Mouse (Mus musculus): ENCODE measurements around the gene Oaz1.

The Oaz1 gene

DNA sequence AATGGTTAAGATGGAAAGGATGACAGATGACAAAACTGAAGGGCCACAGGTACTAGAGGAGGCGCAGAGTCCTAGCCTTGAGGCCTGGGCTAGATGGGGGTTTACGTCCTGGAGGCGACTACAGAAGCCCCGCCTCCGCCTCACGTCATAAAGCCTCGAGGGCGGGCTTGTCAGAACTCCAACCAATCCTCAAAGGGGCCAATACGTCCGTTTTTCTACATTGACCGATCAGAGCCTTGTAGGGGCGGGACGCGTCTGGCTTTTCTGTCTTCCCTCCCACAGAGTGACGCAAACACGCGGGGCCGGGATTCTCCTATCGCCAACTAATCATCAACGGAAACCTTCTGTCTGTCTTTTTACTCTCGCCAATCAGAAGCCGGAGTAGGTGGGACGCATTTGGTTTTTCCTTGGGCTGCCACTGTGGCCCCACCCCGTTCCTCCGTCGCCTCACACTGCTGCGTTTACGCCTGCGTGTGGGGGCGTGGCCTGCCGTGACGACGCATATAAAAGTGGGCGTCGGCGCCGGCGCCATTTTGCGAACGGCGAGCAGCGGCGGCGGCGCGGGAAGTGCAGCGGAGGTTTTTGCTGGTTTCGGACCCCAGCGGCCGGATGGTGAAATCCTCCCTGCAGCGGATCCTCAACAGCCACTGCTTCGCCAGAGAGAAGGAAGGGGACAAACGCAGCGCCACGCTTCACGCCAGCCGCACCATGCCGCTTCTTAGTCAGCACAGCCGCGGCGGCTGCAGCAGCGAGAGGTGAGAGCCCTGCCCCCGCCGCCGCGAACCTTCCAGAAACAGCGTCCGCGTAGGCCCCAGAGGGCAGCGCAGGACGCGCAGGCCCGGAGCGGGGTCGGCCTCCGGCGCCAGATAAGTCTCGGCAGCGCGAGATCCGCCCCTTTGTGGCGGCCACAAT, at the start of gene Oaz1:
Gene Oaz1, plus strand, starts transcription at position 506 of the 912 bp plus-strand sequence.
- peak; percentile 47; the same call in 1 of the 2 replicates for TF ChIP-seq GATA4 (IDR thresholded peaks at IDR 0.05; ENCODE audit: insufficient replicate concordance, low read length)

DNA sequence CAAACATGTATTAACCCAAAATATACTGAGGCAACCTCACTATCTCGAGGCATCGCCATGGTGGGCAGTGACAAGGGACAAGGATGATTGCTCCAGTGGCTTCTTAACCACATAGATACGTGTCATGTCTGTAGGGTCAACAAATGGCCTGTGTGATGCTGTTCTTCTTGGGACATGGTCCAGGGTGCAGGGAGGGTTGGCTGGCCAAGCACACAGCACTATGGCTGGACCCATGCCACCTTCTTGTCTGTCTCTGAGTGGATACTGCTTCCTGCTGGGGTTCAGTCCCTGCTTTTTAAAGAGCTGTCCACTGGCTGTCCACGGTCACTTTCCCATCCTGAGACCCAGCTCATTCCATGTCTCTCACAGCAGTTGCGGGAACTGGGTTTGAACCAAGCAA, 49.3 kb upstream of the Oaz1 start:
- TF ChIP-seq GATA4 (IDR thresholded peaks at IDR 0.05; ENCODE audit: insufficient replicate concordance, low read length) = no peak

DNA sequence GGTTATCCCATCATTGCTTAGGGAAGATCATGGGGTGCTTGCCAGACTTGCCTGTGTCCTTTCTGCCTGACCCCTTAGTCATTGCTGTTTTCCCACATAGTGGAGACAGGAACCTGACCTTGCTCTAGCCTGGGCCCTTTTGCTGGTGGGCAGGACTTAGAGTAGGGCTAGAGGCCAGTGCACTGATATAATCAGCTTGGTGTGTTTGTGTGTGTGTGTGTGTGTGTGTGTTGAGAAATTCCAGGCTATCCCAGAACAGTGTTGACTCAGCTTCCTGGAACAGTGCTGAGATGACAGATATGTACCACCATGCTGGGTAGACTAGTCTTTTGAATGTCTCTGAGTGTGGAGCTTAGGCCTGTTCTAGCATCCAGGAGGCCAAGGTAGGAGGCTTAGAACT, 46.9 kb upstream of the Oaz1 start:
- TF ChIP-seq GATA4 (IDR thresholded peaks at IDR 0.05; ENCODE audit: insufficient replicate concordance, low read length) = peak; percentile 47; the same call in 1 of the 2 replicates

DNA sequence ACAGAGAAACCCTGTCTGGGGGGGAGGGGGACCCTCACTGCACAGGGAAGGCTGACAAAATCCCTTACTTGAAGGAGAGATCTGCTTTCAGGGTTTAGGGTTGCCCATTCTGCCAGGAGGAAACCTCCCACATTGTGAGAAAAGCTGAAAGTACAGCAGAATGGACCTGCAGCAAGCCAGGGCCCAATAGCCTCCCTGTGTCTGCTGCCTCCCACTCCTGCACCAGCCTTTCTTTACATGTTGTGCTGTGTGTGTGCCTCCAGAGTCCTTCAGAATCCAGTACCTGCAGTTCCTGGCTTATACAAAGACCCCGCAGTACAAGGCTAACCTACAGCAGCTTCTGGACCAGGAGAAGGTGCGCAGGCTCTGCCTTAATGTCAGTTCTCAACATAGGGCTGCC, 42.2 kb upstream of the Oaz1 start:
- TF ChIP-seq GATA4 (IDR thresholded peaks at IDR 0.05; ENCODE audit: insufficient replicate concordance, low read length) = no peak

DNA sequence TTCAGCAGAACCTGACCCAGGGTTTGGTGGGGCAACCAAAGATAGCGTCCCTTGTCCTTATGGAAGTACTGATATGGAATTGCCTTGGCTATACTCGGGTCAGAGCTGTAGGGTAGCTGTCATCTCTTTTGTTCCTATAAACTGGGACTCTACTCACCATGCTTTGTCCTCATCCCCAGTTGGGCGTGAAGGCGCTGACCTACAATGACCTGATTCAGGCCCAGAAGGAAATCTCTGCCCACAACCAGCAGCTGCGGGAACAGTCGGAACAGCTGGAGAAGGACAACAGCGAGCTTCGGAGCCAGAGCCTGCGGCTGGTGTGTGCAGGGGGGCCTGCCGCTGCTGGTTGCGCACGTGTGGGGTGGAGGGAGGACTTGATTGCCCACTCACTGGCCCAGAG, 41.6 kb upstream of the Oaz1 start:
- no peak for TF ChIP-seq GATA4 (IDR thresholded peaks at IDR 0.05; ENCODE audit: insufficient replicate concordance, low read length)

DNA sequence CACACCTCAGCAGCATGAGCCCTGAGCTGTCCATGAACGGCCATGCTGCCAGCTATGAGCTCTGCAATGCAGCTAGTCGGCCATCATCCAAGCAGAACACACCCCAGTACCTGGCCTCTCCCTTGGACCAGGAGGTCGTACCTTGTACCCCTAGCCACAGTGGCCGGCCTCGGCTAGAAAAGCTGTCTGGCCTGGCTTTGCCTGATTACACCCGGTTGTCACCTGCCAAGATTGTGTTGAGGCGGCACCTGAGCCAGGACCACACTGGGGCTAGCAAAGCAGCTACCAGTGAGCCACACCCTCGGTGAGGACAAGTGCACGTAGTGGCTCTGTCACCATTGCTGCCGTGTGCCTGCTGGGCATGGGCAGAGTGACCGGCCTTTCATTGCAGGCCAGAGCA, 40.5 kb upstream of the Oaz1 start:
- no peak for TF ChIP-seq GATA4 (IDR thresholded peaks at IDR 0.05; ENCODE audit: insufficient replicate concordance, low read length)

DNA sequence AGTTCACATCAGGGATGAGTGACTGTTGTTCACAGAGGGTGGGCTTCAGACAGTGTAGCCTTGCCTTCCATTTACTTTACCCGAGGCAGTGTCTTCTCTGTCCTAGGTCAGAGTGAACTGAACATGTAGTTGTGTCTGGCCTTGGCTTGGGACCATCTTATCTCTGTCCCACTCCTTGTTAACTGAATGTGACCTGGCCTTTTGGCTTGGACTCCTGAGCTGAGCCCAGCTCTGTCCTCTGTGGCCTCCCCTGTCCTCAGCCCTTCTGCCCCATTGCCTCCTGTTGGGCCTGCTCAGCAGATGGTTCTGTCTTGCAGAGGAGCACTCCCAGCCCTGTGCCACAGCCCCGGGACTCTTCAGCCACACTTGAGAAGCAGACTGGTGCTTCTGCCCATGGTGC, 38.9 kb upstream of the Oaz1 start:
- TF ChIP-seq GATA4 (IDR thresholded peaks at IDR 0.05; ENCODE audit: insufficient replicate concordance, low read length) = no peak

DNA sequence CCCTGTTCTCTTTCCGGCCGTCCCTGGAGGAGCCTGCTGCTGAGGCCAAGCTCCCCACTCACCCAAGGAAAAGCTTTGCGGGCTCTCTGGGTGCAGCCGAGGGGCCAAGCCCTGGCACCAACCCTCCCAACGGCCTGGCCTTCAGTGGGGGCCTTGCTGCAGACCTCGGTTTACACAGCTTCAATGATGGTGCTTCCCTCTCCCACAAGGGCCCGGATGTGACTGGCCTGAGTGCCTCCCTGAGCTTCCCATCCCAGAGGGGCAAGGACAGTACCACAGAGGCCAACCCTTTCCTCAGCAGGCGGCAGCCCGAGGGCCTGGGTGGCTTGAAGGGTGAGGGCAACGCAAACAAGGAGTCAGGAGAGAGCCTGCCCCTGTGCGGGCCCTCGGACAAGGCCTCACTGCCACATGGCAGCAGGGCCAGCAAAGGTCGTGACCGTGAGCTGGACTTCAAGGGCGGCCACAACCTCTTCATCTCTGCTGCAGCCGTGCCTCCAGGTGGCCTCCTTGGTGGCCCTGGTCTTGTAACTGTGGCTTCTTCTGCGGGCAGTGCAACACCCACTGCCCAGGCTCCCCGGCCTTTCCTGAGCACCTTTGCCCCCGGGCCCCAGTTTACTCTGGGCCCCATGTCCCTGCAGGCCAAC, 35.6 kb upstream of the Oaz1 start:
- TF ChIP-seq GATA4 (IDR thresholded peaks at IDR 0.05; ENCODE audit: insufficient replicate concordance, low read length) = no peak

DNA sequence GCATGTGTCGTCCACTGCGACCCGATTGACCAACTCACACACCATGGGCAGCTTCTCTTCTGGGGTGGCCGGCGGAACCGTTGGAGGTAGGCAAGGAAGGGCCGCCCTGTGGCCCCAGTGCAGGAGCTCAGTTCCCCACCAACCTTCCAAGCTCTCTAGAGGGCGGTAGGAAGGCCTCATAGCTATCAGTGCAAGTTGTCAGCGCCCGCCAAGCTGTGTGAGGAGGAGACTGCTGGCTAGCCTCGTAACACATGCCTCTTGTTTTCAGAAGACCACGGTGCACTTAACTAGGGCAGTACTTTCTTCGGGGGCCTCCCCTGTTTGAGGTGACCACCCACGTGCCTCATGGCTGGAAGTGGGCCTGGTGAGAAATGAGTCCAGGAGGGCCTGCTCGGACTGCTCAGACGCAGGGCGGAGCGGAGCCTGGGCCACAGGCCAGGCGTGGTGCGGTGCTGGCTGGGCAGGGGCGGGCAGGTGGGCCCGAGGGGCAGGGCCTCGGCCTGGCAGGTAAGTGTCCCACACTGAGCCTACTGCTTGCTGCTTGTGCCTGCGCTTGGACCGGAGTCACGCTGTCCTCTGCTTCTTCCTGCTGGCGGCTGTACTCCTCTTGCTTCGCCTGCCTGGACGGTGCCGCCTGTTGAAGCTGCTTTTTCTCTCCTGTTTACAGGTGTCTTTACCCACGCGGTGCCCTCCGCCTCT, 34.8 kb upstream of the Oaz1 start:
- no peak for TF ChIP-seq GATA4 (IDR thresholded peaks at IDR 0.05; ENCODE audit: insufficient replicate concordance, low read length)

DNA sequence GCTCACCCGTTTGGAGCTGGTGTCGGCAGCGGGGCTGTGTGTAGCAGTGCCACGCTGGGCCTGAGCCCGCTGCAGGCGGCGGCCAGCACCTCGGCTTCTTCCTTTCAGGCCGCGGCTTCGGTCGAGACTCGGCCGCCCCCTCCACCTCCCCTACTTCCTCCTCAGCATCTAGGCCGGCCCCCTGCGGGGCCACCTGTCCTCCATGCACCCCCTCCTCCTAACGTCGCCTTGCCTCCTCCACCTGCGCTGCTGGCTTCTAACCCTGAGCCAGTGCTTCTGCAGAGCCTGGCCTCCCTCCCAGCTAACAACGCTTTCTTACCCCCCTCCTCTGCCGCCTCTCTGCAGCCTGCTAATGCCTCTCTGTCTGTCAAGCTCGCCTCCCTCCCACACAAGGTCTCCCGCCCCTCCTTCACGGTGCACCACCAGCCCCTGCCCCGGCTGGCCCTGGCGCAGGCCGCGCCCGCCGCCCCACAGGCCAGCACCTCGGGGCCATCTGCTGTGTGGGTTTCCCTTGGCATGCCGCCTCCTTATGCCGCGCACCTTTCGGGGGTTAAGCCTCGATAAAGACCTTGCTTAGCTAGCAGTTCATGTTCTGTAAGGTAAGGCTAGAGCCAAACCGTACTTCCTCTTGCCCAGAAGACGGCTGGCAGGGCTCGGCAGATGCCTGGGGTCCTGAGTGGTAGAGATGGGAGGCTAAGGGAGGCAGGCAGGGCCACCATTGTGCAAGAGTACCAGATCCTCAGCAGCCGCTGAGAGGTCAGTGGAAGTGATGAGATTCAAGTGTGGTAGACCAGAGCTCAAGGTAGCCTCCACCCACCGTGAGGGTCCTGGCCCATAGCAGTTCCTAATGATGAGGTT, 34.1 kb upstream of the Oaz1 start:
- TF ChIP-seq GATA4 (IDR thresholded peaks at IDR 0.05; ENCODE audit: insufficient replicate concordance, low read length) = no peak

DNA sequence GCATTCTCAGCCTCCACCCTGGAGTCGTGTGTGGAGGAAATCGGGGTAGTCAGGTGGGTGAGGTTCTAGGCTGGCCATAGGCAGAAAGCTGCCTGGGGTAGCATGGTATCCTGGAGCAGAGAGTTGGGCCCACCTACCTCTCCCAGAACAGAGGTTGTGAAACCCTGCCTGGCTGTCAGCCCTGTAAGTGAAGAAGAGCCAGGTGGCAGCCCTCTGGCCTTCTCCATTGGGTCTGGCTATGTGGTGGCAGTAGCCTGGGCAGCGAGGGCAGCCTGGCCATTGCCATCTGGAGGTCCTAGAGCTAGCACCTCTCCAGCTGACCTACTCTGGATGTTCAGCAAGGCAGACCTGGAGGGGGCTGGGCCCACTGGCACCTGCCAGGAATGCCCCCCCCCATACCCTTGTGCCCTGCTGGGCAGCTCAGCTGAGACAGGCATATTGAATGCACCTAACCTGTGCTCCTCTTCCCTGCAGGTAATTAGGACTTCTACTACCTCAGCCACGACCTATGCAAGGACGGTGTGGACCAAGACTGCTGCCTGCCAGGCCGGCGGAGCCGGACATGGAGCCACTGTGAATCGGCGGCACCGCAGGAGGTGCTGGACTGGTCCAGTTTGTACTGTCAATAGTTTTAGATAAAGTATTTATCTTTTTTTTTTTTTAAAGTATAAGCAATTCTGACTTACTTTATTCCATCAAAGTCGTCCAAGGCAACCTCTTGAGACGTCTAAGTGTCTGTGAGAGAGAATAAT, 33.2 kb upstream of the Oaz1 start:
- no peak for TF ChIP-seq GATA4 (IDR thresholded peaks at IDR 0.05; ENCODE audit: insufficient replicate concordance, low read length)

DNA sequence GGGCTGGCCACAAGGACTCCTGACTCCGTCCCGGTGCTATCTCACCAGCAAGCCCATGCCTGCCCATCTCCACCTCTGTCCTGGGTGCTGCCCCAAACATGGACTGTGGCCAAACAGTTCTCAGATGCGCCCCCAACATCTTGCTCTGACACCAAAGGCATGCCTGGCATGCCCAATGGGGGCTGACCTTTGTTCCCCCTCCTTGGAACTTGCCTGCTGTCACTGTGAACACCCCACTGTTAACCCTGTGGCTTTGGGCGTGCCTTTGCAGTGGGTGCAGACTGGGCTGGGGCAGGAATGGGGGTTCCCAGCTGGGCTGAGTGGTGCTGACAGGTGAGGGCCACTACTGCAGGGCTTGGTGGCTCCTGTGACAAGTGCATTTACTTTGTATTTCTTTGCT, 32.7 kb upstream of the Oaz1 start:
- no peak for TF ChIP-seq GATA4 (IDR thresholded peaks at IDR 0.05; ENCODE audit: insufficient replicate concordance, low read length)

DNA sequence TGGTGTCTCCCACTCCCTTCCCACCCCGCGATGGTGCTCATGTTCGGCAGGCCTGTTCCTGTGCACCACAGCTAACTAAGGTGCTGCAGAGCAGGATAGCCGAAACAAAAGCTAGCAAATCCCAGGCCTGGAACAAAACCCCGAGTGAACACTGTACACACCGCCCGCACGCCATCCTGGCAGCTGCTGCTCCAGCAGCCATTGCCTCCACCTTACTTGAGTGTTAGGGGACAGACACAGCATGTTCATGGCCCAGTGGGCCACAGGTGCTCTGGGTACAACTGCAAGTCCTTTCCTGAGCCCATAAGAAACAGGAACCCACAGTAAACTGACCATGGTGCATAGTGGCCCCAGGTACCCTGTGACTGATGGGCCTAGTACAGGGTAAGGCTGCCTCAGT, 31.7 kb upstream of the Oaz1 start:
- no peak for TF ChIP-seq GATA4 (IDR thresholded peaks at IDR 0.05; ENCODE audit: insufficient replicate concordance, low read length)

DNA sequence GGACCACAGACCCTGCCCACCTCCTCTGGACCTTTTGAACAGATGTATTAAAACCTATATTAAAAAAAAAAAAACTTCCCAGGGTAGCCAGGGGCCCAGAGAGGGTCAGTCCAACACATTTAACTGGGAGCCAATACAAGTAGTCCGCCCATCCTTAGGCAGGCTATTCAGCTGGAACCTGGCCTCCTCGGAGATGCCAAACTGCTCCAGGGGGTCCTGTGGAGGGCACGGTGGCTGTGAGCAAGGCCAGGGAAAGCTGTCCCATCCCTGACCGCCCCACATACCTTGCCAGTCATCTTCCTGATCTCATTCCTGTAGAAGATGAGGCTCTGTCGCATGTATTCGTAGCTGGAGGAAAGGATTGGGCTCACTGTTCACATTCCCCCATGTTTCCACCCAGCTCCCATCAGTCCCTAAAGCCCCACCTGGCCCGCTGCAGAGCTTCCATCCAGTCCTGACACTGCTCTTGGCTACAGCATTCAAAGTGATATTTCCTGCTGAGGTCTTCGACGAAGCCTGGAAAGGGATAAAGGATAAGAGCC, 30.1 kb upstream of the Oaz1 start:
- TF ChIP-seq GATA4 (IDR thresholded peaks at IDR 0.05; ENCODE audit: insufficient replicate concordance, low read length) = no peak

All from liver, adult (tissue).